Mouse (Mus musculus) urinary bladder, adult 2 months (tissue): ENCODE measurements around the gene Obsl1. TPM values are rescaled to one million over a fixed set of nuclear protein-coding genes. Genes with fewer than 3 reads are reported as not detected.

Experiments used
- DNase-seq: peaks from one replicate; pipeline ENCODE4 v3.0.0; 2022; ENCODE audit warnings: low spot score
- polyA plus RNA-seq: library from polyadenylated mRNA; depleted of rRNA; stranded (reverse); fragments of >200 nt; gene quantifications from 2 replicates; pipeline ENCODE4 v1.2.3, GENCODE M21; 2012; rRNA removed

Obsl1 gene
- 30.0 and 30.7 TPM in 2 replicates for polyA plus RNA-seq

DNA sequence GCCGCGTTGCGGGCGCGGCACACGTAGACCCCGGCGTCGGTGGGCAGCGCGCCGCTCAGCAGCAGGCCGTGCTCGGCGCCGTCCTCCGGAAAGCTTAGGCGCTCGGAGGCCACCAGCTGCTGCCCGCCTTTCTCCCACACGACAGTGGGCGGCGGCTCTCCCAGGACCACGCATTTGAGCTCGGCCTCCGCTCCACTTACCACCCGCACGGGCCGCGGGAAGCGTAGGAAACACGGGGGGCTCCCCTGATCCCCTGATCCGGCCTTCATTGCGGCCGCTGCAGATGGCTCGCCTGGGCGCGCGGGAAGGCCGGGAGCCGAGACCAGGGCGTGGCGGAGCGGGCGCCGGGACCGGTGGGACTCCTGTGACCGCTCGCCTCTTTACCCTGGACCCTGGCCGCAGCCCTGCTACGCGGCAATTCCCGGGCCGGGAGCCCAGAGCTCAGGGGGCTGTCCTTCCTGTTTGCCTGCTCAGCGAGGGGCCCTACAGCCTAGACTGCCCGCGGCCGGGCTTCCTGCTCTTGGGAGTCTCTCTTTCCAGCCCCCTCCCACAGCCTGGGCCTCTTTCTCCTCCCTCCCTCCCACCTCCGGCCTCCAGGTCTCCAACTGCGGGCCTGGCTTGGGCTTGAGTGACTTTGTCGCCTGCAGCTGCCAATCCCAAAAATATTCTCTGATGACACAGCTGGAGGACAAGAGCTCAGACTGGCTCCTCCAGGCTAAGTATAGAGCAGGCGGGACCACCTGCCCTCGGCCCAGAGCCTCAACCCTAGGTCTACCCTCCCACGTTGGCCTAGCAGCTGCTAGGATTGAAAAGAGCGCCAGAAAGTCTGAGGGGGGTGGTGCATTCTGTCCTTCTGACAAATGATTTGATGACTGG, at the start of gene Obsl1:
Gene Obsl1 (minus strand): TSS at position 497 of the 876 bp plus-strand sequence.
- DNase-seq, result no peak

DNA sequence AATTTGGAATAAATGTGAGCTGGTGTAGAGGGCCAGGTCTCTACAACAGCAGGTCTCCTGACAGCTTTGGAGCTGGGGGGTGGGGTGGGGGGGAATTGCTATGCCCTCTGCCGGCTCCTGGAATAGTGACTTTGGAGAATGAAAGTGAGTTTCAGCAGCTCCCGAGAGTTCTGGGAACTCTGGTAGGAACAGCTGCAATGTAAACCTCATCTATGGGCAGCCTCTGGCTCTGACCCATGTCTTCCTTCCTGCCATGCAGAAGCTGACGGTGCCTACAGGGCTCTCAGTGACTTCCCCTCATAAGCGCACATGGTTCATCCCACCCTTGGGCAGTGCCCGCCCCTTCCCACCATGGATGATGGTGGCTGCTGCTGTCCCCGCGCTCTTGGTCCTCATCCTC, 49.4 kb upstream of the Obsl1 start:
- DNase-seq, result no peak

DNA sequence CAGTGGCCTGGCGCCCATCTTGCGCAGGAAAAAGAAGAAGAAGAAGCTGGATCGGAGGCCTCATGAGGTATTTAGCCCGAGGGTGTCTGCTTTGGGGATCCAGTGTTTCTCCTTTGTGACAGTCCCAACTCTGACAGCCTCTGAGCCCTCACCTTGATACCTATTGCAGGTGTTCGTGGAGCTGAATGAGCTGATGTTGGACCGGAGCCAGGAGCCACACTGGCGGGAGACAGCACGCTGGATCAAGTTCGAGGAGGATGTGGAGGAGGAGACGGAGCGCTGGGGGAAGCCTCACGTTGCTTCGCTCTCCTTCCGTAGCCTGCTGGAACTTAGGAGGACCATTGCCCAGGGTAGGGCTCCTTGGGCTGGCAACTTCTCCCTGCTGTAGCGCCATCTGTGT, 44.3 kb upstream of the Obsl1 start:
- no peak for DNase-seq

DNA sequence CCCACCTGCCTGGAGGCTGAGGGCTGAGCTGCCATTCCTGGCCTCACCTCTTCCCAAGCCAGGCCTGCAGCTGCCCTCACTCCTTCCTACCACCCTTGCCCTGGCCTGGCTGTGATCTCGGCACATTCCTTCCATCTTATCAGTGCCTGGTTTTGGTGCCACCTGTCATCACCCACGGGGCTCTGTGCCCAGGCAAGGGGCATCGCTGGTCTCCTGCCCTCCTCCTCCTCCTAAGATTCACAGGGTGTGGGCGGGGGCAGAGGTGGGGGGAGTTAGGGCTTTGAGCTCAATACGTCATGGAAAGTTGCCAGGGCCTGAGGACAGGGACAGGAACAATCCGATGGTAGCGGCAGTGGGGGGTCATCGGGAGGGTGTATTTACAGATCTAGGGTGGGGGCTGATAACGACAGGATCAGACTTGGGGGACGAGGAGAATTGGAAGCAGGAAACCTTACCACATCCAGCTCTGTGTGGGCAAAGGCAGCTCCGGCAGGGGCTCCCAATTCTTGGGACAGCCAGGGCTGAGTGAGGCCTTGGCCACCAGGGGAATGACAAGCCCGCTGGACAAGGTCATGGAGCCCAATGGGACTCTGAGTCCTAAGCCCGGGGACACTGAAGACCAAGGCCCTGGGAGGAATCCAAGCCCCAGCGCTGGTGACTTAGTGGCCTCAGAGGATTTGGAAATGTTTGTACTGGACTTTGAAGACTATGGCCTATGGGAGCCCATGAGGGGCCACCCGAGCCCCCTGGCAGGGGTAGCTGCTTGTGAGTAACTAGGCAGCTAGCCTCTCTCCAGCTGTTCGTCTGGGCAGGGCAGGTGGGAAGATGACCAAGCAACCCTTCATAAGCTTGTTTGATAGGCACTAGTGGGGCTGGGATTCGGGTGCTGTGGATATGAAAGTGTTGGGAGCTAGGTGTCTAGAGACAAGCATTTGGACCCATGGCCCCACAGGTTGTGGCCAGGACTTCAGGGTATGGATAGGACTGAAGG, 43.3 kb upstream of the Obsl1 start:
- no peak for DNase-seq

DNA sequence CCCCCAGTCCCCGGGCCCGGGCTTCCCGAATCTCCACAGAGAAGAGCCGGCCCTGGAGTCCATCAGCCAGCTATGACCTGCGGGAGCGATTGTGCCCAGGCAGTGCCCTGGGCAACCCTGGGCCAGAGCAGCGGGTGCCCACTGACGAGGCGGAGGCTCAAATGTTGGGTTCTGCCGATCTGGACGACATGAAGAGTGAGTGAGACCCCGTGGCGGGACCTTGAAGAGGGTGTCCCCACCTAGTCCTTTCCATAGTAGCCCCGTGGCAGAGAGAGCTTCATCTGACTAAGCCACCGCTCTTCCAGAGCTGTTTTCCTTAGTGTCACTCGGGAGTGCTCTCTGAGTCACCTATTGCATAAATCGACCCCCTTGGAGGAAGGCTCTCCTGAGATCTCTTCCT, 42.6 kb upstream of the Obsl1 start:
- no peak for DNase-seq

DNA sequence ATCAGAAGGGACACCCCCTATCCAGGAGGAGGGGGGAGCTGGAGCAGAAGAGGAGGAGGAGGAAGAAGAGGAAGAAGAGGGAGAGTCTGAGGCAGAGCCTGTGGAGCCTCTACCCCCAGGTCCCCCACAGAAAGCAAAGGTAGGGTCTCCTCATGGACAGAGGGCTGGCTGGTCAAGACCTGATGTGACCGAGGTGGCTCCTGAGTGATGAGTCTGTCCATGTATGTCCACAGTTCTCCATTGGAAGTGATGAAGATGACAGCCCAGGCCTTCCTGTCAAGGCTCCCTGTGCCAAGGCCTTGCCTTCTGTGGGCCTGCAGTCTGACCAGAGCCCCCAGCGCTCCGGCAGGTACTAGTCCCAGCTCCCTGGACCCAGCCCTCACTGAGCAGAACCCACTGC, 41.8 kb upstream of the Obsl1 start:
- no peak for DNase-seq

DNA sequence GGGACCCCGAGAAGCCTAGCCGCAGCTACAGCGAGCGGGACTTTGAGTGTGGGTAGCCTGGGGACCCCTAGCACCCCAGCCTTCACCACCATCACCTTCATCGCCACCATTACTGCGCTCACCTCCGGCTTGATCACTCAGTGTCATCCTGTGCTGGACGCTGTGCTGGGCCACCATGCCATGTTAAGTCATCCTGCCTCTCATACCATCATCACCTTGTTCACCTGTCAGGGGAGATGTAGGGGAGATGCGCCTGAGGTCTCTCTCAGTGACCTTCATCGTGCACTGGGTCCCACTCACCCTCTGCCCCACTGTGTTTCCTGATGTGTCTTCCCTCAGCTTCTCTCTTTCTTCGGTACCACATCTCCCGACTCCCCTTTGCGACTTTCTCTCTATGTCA, 41.1 kb upstream of the Obsl1 start:
- no peak for DNase-seq

DNA sequence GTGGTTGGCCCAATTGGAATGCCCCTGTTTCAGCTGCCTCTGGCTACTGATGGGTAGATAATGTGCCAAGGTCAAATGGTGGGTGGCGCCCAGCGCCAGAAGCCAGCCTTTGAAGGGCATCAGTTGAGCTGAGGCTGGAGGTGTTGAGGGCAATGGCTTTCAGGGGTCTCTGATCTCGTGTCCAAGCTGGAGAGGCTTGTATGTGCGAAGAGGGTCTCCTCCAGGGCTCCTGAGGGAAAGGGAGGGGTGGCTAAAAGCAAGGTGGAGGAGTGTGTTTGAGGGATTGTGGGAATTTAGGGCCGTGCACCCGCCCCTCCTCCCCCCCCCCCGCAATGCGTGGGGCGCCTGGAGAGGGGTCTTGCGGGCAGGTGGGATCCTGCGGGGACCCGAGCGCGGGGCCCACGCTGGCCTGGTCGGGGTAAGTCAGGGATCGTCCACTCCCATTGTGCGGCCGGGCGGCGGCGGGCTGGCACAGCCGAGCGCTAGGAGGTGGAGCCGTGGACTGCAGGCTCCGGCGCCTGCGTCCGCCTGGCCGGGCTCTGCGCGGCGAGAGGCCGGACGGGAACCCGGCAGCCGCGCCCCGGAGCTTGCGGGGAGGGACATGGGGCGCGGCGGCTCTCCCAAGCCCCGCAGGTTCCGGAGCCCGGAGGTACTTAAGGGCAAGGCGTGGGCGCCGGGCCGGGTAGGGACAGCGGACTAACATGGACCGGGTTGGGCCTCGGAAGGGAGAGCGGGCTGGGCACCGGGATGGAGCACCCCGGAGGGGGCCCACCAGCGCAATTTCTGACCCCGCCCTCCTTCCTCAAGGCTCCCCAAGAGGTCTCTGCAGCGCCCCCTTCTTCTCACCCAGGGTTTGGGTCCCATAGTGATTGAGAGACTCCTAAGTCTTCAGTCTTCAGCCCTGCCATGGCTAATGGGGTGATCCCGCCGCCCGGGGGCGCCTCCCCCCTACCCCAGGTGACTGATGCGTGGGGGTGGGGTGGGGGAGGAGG, 40.0 kb upstream of the Obsl1 start, which contains the start of gene Slc4a3:
Gene Slc4a3 (plus strand): TSS at position 302 of the 992 bp plus-strand sequence.
- DNase-seq, result peak; percentile 73

DNA sequence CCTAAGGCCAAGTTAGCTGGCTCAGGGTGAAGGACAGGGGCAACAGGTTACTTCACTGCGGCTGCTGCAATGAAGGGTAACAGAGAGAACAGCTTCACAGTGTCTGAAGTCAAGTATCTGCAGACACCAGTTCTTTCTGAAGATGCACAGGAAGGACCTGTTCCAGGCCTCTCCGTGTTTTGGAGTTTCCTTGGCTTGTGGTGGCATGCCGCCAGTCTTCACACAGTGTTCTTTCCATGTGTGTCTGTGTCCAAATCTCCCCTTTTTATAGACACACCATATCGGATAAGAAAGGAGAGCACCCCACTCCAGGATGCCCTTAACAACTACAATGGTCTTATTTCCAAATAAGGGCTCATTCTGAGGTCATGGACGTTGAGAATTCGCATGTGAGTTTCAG, 38.1 kb upstream of the Obsl1 start:
- no peak for DNase-seq

DNA sequence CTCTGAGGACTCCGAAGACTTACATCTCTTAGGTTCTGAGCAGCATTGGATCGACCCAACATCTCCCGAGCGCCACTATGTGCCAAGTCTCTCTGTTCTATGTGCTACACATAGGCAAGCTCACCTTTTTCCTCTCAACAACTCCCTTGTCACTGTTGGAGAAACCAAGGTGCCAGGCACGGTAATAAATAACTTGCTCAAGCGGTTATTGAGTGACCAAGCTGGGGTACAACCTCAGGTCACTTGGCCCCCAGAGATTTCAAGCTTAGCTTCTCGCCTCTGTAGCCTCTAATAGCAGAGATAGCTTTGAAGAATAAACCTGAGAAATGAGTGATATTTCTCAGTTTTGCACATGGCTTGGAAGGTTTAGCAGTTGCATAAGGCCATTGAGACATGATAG, 35.2 kb upstream of the Obsl1 start:
- no peak for DNase-seq

DNA sequence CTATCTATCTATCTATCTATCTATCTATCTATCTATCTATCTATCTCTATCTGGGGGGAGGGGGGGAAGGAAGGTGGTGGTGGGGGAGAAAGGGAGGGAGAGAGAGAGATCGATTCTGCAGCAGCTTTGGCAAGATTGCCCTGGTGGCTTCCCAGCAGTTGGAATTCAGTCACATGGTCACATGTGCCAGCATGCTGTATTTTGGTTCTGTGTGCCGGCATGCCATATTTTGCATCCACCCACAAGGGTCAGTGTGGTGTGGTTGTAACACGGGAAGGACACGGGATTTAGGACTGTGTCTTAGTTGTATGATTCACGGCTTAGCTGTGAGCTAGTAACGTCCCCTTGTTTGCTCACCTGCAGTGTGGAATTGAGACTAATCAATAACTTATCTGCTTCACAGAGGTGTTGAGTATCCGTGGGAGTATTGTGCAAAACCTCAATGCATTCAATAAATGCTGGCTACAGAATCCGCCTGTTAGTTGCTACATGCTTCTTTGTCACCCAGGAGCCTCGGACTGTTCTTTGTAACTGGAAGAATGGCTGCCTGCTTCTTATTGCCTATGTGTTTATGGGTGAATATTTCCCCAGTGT, 32.4 kb upstream of the Obsl1 start:
- DNase-seq, result no peak

DNA sequence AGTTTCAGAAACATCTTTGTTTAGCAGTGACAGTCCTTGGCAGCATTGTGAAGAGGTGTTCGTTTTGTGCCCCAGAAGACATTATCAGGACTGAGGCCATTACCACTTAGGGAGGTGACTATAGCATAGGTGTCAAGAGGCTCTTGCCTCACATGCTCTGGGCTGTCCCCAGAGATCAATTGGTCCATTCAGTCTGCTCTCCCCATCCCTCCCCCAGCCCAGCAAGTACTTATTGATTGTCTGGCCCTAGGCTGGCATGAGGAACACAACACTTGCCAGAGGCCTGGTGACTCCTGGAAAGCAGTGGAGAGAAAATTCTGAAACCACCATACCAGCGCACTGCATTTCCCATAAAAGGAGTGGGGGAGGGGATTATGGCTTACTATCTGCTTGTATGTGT, 31.3 kb upstream of the Obsl1 start:
- no peak for DNase-seq

DNA sequence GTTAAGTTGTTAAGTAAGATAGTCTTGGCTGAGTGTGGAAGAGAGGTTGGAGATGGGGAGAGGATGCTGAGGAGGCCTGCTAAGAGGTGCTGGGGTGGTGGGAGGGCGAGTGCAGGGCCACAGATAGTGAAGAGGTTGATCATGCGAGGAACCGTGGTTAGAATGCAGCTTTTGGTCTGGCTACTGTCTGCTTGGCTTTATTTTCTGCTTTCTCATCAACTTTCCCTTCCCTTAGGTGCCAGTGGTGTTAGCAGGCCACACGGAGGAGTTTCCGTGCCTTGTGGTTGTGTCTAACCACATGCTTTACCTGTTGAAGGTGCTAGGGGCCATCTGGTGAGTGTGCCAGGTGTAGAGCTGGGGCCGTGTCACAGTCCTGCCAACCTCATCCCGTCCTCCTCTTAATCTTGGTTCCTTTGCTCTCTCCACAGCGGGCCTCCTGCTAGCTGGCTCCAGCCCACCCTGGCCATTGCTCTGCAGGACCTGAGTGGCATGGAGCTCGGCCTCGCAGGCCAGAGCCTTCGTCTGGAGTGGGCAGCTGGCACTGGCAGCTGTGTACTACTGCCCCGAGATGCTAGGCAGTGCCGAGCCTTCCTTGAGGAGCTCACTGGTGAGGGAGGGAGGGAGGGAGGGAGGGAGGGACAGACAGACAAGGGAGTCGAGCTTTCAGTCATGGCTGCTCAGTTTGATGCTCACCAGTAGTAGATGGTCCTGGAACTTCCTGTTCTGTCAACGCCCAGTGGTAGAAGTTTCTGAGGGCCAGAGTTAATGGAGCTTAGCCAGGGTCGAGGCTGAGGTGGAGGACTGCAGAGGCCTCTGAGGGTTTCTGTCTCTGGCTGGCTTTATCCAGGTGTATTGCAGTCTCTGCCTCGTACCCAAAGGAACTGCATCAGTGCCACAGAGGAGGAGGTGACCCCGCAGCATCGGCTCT, 27.3 kb upstream of the Obsl1 start:
- DNase-seq, result no peak

DNA sequence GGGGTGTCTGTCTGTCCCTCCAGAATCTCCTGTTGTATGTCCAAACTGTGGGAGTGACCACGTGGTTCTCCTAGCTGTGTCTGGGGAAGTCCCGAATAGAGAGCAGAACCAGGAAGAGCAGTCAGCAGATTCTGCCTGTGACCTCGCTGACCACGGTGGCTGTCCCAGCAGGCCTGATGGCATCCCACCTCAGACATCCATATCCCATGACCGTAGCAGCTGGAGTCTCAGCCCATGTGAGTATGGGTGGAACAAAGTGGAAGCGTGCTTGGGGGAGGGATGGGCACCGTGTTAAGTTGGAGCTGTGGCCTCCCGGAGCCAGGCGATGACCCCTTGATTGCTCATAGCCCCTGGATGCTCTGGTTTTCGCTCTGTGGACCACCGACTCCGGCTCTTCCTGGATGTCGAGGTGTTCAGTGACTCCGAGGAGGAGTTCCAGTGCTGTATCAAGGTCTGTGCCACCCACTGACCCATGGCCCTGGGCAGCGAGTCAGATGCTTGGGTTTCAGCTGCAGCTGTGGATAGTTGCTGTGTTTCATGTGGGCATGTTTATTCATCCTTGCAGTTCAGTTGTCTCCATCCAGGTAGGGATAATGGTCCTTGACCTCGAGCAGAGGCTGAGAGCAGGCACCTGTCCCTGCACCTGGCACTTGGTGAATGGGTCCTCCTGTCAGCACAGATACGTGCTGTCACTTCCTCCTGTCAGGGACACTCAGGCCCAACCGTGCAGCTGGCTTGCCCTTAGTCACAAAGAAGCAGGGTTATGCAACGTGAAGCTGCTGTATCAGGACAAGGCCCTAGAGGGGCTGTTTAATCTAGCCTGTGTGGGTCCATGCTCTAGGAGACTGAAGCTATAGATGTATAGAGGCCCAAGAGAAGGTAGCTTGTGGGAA, 26.3 kb upstream of the Obsl1 start:
- no peak for DNase-seq

DNA sequence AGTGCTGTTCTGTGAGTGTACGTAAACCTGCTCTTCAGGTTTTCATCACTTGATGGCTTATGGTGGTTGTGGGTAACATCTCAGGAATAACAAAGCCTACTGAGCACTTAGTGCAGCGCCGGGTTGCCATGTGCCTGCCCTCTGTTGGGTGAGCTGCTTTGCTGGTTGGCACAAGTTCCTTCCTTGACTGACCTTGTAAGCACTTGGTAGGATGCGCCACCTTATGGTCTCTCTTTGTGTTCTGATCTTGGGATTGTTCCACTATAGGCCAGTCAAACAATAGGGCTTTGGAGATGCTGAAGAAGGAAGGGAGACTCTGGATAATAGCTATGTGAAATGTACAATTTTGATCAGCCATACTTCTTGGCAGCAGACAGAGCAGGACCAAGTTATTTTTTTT, 24.3 kb upstream of the Obsl1 start:
- no peak for DNase-seq

DNA sequence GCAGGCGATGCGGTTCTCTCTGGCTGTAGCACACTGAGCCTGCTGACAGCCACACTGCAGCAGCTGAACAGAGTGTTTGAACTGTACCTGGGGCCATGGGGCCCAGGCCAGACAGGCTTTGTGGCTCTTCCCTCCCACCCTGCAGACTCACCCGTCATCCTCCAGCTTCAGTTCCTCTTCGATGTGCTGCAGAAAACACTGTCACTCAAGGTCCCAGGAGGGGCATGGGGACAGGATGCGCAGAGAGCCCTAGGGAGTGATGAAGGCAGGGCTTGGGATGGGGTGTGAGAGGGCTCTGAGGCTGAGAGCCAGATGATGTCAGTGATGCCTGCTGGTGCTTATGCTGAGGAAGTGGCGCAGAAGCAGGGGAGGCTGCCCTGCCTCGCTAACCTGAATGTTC, 18.4 kb upstream of the Obsl1 start:
- DNase-seq, result no peak

DNA sequence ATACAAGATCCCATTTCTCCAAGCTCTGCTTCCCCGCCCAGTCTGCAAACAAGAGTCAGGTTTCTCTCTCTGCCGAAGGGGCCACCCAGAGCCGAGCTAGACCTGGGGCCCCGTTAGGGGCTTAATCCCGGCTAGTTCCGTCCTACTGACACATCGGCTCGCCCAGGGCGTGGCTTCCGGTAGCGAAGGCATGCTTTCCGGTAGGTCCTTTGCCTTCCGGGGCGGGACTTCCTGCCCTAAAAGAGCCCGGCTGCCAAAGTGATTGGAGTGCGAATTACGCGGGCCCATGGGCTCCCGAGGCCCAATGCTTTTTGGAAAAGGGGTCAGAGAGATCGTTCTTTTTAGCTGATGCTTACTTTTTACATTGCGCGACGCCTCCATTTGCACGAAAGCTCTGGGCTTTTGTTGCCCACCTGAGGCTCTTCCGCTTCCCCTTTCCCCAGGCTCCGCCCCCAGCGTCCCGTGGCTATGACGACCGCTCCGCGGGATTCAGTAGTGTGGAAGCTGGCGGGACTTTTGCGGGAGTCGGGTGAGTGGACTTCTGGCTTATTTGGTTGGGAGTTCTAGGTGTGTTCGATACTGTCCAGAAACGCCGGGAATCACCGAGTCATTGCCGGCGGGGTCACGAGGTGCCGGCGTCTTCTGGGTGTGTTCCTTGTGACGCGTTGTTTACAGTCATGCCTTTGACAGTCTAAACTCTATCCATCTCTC, 15.2 kb upstream of the Obsl1 start, which contains the start of gene Stk11ip:
Gene Stk11ip (plus strand): TSS at position 209 of the 711 bp plus-strand sequence.
- DNase-seq, result peak; percentile 82

DNA sequence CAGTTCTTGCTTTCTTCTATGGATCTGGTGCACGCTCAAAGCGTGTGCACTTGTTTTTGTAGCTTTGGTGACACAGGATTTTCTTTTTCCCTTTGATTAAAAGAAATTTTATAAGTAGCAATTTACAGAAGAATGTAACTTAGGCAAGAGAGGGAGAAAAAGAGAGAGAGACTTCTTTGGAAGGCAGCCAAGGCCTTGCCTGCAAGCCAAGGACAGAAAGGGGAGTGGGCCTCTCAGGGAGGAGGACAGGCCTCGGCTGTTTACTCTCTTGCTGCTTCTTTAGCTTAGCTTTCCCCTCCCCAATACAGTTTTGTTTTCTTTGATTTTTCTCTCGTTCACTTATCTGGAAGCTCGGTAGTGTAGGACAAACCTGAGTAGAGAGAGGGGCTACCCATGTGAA, 13.3 kb upstream of the Obsl1 start:
- DNase-seq, result no peak
